Mouse (Mus musculus) hindbrain, embryonic 15.5 days (tissue): Measurements from ENCODE around the gene Dnajc28. TPM values are rescaled to one million over a fixed set of nuclear protein-coding genes. Genes with fewer than 3 reads are reported as not detected.

ENCODE experiments used
- ATAC-seq: fragments of 200-750 bp; cut with Nextera tagmentation; 2 replicates; pipeline ENCODE4 v1.8.0; 2017; ENCODE audit warnings: low read depth, moderate number of reproducible peaks, moderate TSS enrichment; ENCODE audit not compliant: low FRiP score
- H3K27ac ChIP-seq: fragments of 300-500 bp; sonication (generic); replicated peaks from 2 replicates; pipeline ENCODE4 v1.5.1; 2015; ENCODE audit warnings: mild to moderate bottlenecking, inconsistent platforms
- H3K27me3 ChIP-seq: fragments of 300-500 bp; sonication (generic); 2 replicates; pipeline ENCODE4 v1.6.1; 2015; ENCODE audit warnings: control low read depth, inconsistent platforms
- H3K36me3 ChIP-seq: fragments of 300-500 bp; sonication (generic); 2 replicates; pipeline ENCODE4 v1.6.1; 2015; ENCODE audit warnings: control low read depth, inconsistent platforms
- H3K4me1 ChIP-seq: fragments of 300-500 bp; sonication (generic); replicated peaks from 2 replicates; pipeline ENCODE4 v1.6.1; 2015; ENCODE audit warnings: control low read depth, inconsistent platforms
- H3K4me2 ChIP-seq: fragments of 300-500 bp; sonication (generic); 2 replicates; pipeline ENCODE4 v1.6.1; 2015; ENCODE audit warnings: moderate library complexity, mild to moderate bottlenecking, inconsistent platforms
- H3K4me3 ChIP-seq: fragments of 300-500 bp; sonication (generic); 2 replicates; pipeline ENCODE4 v1.5.1; 2015; ENCODE audit warnings: mild to moderate bottlenecking, inconsistent platforms
- H3K9ac ChIP-seq: fragments of 300-500 bp; sonication (generic); 2 replicates; pipeline ENCODE4 v1.6.1; 2015; ENCODE audit warnings: inconsistent platforms
- H3K9me3 ChIP-seq: fragments of 300-500 bp; sonication (generic); 2 replicates; pipeline ENCODE4 v1.6.1; 2016; ENCODE audit warnings: control low read depth, inconsistent platforms
- WGBS: fragments of 180-500 bp; shearing (Covaris S2); methylation state at CpG from one replicate; pipeline ENCODE4 v1.1.7; 2015; 5-methylcytosine and 5-hydroxymethylcytosine counted together
- polyA plus RNA-seq: library from polyadenylated mRNA; unstranded; fragments of >200 nt; fragmentation: Nextera tagmentation; extraction: Ambion mirVana; gene quantifications from 2 replicates; pipeline ENCODE4 v1.2.1, GENCODE M21; 2015

Dnajc28 gene
- polyA plus RNA-seq, 1 experiment from 2014 or later: 5.6 TPM

GRCm38 (mm10) chr16:91629749-91630148 lies 10.9 kb upstream of the Dnajc28 start:
- no peak for ATAC-seq
- Histone ChIP-seq H3K36me3 (peaks cover 63% of the 10 kb centered on the region), H3K4me2 (no peak overlapping the region), H3K4me3 (no peak overlapping the region), H3K9ac (no peak overlapping the region), H3K27me3 (no peaks in the 10 kb centered on the region), H3K27ac (no peak overlapping the region), H3K9me3 (no peaks in the 10 kb centered on the region), H3K4me1 (no peaks in the 10 kb centered on the region)
- WGBS: 90% methylated on average over 4 of the region's 4 CpGs

- no peaks in the 10 kb centered on the region for H3K27me3 ChIP-seq
- no peak overlapping the region for H3K4me2 ChIP-seq
- 96% methylated on average over 3 of the region's 3 CpGs for WGBS
- H3K9me3 ChIP-seq: no peaks in the 10 kb centered on the region
- H3K4me3 ChIP-seq: no peak overlapping the region
- ATAC-seq: no peak
- no peak overlapping the region for H3K9ac ChIP-seq
- no peak overlapping the region for H3K27ac ChIP-seq
- H3K4me1 ChIP-seq: no peaks in the 10 kb centered on the region
- peaks cover 68% of the 10 kb centered on the region for H3K36me3 ChIP-seq
Measured at GRCm38 (mm10) chr16:91628673-91629072, 9.8 kb upstream of the Dnajc28 start.

GRCm38 (mm10) chr16:91627831-91628230 lies 9.0 kb upstream of the Dnajc28 start:
- Histone ChIP-seq H3K4me2 (no peak overlapping the region), H3K27me3 (no peaks in the 10 kb centered on the region), H3K9me3 (no peaks in the 10 kb centered on the region), H3K4me3 (no peak overlapping the region), H3K4me1 (no peaks in the 10 kb centered on the region), H3K36me3 (peaks cover 73% of the 10 kb centered on the region), H3K27ac (no peak overlapping the region), H3K9ac (no peak overlapping the region)
- 93% methylated on average over 7 of the region's 7 CpGs for WGBS
- ATAC-seq: no peak

DNA sequence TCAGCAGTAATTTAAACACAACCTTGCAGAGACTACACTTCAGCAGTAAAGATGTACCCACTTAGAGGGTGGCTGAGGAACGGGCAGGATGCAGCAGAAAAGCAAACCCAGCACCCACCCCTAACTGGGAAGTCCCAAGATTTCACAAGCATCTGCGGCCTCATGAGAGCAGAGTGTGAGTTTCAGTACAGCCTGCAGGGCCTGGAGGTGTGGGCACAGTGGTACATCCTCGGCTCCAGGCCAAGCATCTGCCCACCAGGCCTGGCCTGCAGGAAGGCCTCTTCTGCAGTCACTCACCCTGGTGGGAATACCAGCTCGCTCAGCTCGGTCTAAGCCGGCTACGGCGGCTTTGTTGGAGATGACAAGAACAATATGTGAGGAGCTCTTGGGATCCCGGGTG lies 4.2 kb upstream of the Dnajc28 start:
- no peaks in the 10 kb centered on the region for H3K9me3 ChIP-seq
- H3K4me3 ChIP-seq: no peak overlapping the region
- peaks cover 55% of the 10 kb centered on the region for H3K36me3 ChIP-seq
- H3K9ac ChIP-seq: no peak overlapping the region
- H3K27me3 ChIP-seq: no peaks in the 10 kb centered on the region
- ATAC-seq: no peak
- no peak overlapping the region for H3K27ac ChIP-seq
- peaks cover 4% of the 10 kb centered on the region for H3K4me1 ChIP-seq
- 97% methylated on average over 9 of the region's 9 CpGs for WGBS
- H3K4me2 ChIP-seq: no peak overlapping the region

DNA sequence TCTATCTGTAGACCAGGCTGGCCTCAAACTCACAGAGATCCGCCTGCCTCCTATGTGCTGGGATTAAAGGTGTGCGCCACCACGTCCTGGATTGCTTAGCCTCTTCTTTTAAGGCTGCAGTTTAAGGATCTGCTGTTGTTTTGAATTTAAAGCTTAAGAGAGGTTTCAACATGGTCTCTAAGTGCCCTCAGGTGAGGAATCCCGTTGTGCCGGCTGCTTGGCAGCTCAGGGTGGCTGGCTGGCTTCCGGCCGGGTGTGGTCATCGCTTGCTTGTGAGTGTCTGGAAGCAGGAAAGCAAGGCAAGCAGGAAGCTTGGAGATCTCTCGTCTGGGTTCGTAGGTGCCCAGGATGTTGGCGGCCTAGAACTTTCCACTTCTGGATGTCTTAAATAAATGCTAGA lies 2.2 kb upstream of the Dnajc28 start:
- Histone ChIP-seq H3K9ac (no peak overlapping the region), H3K4me1 (peaks cover 6% of the 10 kb centered on the region), H3K4me3 (no peak overlapping the region), H3K4me2 (no peak overlapping the region), H3K9me3 (no peaks in the 10 kb centered on the region), H3K27ac (no peak overlapping the region), H3K27me3 (no peaks in the 10 kb centered on the region), H3K36me3 (peaks cover 39% of the 10 kb centered on the region)
- WGBS: 96% methylated on average over 11 of the region's 11 CpGs
- no peak for ATAC-seq

GRCm38 (mm10) chr16:91620185-91620584 lies 1.4 kb upstream of the Dnajc28 start:
- no peaks in the 10 kb centered on the region for H3K9me3 ChIP-seq
- peaks cover 32% of the 10 kb centered on the region for H3K36me3 ChIP-seq
- no peak overlapping the region for H3K4me3 ChIP-seq
- H3K27me3 ChIP-seq: no peaks in the 10 kb centered on the region
- WGBS: 91% methylated on average over 5 of the region's 5 CpGs
- no peak overlapping the region for H3K4me2 ChIP-seq
- ATAC-seq: no peak
- H3K27ac ChIP-seq: no peak overlapping the region
- H3K9ac ChIP-seq: no peak overlapping the region
- peaks cover 6% of the 10 kb centered on the region for H3K4me1 ChIP-seq

DNA sequence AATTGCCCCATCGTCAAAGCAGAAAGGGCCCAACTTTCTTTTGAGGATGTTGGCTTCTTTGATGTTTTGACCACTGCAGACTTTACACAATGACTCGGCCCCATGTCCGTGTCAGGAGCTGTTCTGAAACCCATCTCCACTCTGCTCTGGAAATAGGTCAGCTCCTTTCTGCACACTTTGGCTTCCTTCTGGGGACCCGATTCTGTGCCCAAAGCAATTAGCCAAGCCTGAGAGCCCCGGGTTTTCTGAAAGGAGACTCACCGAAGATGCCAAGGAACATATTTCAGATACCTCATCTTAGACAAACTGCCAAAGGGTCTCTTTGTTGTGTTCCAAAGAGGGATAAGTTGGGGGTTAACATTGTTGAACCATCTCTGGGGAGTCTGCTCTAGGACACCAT lies 4.3 kb downstream of the Dnajc28 start:
- H3K9me3 ChIP-seq: no peaks in the 10 kb centered on the region
- H3K27me3 ChIP-seq: no peaks in the 10 kb centered on the region
- ATAC-seq: no peak
- H3K36me3 ChIP-seq: no peaks in the 10 kb centered on the region
- H3K4me3 ChIP-seq: no peak overlapping the region
- no peak overlapping the region for H3K4me2 ChIP-seq
- no peak overlapping the region for H3K27ac ChIP-seq
- peaks cover 6% of the 10 kb centered on the region for H3K4me1 ChIP-seq
- H3K9ac ChIP-seq: no peak overlapping the region
- 86% methylated on average over 6 of the region's 6 CpGs for WGBS

DNA sequence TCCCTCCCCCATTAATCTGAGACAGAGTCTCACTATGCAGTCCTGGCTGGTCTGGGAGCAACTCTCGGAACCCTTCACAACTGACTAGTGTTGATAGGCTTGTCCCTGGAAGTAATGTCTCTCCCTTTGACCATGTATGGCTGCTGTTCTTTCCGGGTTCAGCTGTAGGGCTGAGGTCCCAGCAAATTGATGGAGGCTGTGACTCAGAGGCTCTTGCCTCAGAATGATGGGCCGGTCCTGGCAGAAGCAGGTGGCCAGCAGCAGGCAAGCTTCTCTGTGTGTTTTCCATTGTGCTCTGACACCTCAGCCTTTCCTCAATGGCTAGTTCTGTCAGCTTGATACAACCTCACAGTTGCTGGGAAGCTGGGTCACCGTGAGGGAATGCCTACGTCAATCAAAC lies 6.3 kb downstream of the Dnajc28 start:
- H3K4me1 ChIP-seq: no peaks in the 10 kb centered on the region
- ATAC-seq: no peak
- H3K4me3 ChIP-seq: no peak overlapping the region
- H3K4me2 ChIP-seq: no peak overlapping the region
- no peak overlapping the region for H3K27ac ChIP-seq
- no peaks in the 10 kb centered on the region for H3K9me3 ChIP-seq
- H3K27me3 ChIP-seq: no peaks in the 10 kb centered on the region
- H3K9ac ChIP-seq: no peak overlapping the region
- H3K36me3 ChIP-seq: no peaks in the 10 kb centered on the region
- WGBS: 69% methylated on average over 5 of the region's 5 CpGs

DNA sequence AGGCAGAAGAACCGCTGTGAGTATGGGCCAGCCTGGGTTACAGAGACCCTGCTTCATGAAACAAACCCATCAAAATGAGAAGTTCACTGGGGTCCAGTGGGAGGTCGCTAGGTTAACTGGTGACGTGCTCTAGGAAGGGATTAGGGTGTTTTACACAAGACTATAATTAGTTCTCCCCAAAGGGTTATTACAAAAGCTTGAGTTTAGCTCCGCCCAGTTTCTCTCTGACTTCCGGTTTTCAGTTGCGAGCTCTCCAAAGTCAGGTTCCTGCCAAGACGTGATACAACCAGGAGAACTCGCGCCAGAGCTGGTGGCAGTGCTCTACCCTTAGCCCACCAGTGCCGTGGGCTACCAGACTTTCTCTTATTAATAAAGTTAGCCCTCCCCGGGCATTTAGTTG lies 7.6 kb downstream of the Dnajc28 start:
- Histone ChIP-seq H3K9ac (no peak overlapping the region), H3K4me1 (no peaks in the 10 kb centered on the region), H3K4me2 (no peak overlapping the region), H3K27me3 (no peaks in the 10 kb centered on the region), H3K9me3 (no peaks in the 10 kb centered on the region), H3K4me3 (no peak overlapping the region), H3K36me3 (no peaks in the 10 kb centered on the region), H3K27ac (no peak overlapping the region)
- ATAC-seq: no peak
- 79% methylated on average over 11 of the region's 11 CpGs for WGBS

GRCm38 (mm10) chr16:91609501-91610245 lies 9.2 kb downstream of the Dnajc28 start:
- Histone ChIP-seq H3K27ac (no peak overlapping the region), H3K4me2 (no peak overlapping the region), H3K9ac (no peak overlapping the region), H3K36me3 (no peaks in the 10 kb centered on the region), H3K9me3 (no peaks in the 10 kb centered on the region), H3K4me3 (no peak overlapping the region), H3K27me3 (no peaks in the 10 kb centered on the region), H3K4me1 (no peaks in the 10 kb centered on the region)
- 71% methylated on average over 9 of the region's 9 CpGs for WGBS
- ATAC-seq: no peak

DNA sequence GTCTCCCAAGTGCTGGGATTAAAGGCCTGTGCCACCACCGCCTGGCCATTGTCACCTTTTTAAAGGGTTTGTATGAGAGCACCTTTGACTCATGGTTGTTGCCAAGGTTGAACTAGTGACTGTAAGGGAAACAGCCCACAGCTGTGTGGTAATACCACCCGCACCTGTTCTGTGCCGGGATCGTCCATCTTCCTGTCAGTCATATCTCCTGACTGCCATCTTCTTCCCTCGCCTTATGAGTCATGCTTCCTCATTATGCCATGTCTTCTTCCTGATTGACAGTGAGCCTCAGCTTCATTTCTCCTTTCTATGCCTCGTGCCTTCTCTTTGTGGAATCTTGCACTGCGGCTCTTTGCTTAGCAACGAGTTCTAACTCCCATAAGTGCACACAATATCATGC lies 11.9 kb downstream of the Dnajc28 start:
- H3K27me3 ChIP-seq: no peaks in the 10 kb centered on the region
- 91% methylated on average over 8 of the region's 8 CpGs for WGBS
- H3K9me3 ChIP-seq: no peaks in the 10 kb centered on the region
- no peak overlapping the region for H3K9ac ChIP-seq
- H3K4me1 ChIP-seq: no peaks in the 10 kb centered on the region
- H3K4me3 ChIP-seq: no peak overlapping the region
- ATAC-seq: no peak
- no peak overlapping the region for H3K27ac ChIP-seq
- H3K4me2 ChIP-seq: no peak overlapping the region
- no peaks in the 10 kb centered on the region for H3K36me3 ChIP-seq

DNA sequence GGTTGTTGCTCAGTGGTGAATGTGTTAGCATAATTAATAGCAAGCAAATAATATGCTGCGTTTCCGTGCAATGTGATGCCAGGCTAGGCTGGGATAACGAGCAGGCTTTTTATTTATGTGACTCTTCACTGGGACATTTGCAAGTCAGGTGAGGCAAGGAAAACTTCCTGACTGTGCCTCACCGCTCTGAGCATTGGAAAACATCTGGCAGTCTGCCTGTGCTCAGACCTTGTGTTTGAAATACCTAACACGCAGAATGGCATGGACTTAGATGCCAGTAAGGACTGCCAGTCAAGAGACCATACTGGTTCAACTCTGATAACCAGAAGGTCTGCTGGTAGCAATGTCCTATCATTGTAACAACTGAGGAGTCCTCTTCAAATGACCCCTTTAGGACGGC lies 13.7 kb downstream of the Dnajc28 start:
- Histone ChIP-seq H3K4me1 (no peaks in the 10 kb centered on the region), H3K4me2 (no peak overlapping the region), H3K9ac (no peak overlapping the region), H3K4me3 (no peak overlapping the region), H3K9me3 (no peaks in the 10 kb centered on the region), H3K27me3 (no peaks in the 10 kb centered on the region), H3K27ac (no peak overlapping the region), H3K36me3 (no peaks in the 10 kb centered on the region)
- ATAC-seq: no peak
- 80% methylated on average over 6 of the region's 6 CpGs for WGBS

GRCm38 (mm10) chr16:91601693-91602092 lies 17.1 kb downstream of the Dnajc28 start:
- H3K4me3 ChIP-seq: no peak overlapping the region
- H3K4me1 ChIP-seq: peaks cover 6% of the 10 kb centered on the region
- no peak overlapping the region for H3K4me2 ChIP-seq
- WGBS: 75% methylated on average over 9 of the region's 9 CpGs
- no peak overlapping the region for H3K9ac ChIP-seq
- peaks cover 5% of the 10 kb centered on the region; the same call in 1 of the 2 replicates for H3K27me3 ChIP-seq
- no peak overlapping the region for H3K27ac ChIP-seq
- no peaks in the 10 kb centered on the region for H3K9me3 ChIP-seq
- no peaks in the 10 kb centered on the region for H3K36me3 ChIP-seq
- no peak for ATAC-seq
